Mouse (Mus musculus) brain, embryonic 14.5 days (tissue): Measurements from ENCODE around the gene Mylip.

Experiments
- CTCF ChIP-seq: fragments of 200-500 bp; IDR thresholded peaks from 2 replicates; pipeline ENCODE4 v1.5.1; 2012; ENCODE audit warnings: inconsistent platforms, mild to moderate bottlenecking, moderate library complexity, borderline replicate concordance; ENCODE audit not compliant: insufficient read depth, insufficient read length; ENCODE audit errors: extremely low read depth
- POLR2A ChIP-seq: fragments of 200-500 bp; IDR thresholded peaks from 2 replicates; pipeline ENCODE4 v1.6.1; 2012; ENCODE audit warnings: mild to moderate bottlenecking, inconsistent platforms, borderline replicate concordance; ENCODE audit not compliant: poor library complexity, insufficient read depth, insufficient read length, severe bottlenecking; ENCODE audit errors: extremely low read depth

DNA sequence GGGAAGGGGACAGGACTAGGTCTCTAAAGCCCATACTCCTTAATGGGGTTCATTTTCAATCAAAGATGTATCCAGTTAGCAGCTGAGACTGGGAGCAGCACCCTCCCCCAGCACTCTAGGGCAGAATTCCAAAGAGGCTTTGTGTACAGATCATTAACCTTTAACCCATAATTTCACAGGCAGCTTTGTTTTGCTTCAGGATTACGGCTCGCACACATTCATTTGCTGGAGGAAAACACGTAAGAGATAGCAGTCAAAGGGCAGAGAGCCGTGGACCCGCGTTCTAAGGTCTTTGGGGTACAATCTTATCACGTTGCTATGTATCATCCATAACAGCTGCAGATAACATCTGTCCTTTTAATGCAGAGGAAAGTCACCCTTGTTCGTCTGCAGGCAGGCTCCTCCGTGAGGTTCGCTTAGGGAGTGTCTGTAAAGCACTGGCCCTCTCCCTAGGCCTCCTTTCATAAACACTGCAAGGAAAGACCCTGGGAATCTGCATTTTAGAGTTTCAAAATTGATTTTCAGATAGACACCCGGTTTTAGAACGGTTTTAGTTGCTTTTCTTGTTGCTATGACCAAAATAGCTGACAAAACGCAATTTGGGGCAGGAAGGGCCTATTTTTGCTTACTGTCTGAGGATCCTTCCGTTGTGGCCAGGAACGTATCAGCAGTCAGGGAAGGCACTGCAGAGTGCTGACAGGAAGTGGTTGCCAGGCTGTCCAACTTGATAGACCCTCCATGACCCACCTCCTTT is 65.7 kb downstream of the Mylip start:
- TF ChIP-seq CTCF, result no peak
- no peak for TF ChIP-seq POLR2A
